Mouse (Mus musculus) ovary, postnatal 36 days (tissue): ENCODE results near the gene Syngr3.
"Not testable (repeated sequence)": the region's sequence is repeated elsewhere in the genome, so short reads cannot be mapped to it uniquely, and the experiment has no call there.

ENCODE experiments used
- DNase-seq: peaks from one replicate; pipeline ENCODE4 v3.0.0; 2022; ENCODE audit warnings: low spot score, mixed read lengths

The Syngr3 gene

DNA sequence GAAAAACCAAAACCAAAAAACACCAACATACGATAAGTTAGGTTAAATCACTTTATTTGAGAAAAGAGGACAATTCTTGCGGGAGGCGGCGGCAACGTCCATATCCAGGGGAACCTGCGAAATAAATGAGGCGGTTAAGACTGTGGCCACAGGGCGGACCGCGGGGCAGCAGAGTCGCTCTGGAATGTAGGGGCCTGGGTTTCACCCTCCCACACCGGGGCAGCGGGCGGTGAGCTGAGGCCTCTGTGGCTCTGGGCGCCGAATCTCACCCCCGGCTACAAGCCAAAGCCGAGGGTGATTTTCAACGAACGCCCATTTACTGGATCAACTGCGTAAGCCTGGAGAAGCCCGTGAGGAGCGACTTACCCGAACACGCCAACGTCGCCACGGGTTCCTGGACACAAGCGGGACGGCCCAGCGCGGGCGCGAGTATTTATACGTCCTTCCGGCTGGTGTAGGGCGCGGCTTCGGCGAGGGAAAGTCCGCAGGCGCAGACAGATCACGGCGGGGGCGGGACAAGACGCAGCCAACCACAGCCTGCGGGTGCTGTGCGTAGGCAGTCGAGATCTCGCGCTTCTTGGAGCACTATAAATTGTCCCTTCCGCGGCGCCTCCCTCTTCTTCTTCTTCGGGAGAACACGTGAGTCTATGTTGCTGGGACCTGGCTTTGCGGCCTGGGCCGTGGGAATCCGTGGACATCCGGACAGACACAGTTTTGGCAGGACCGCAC is 29.9 kb upstream of the Syngr3 start:
- DNase-seq, result peak; percentile 97

GRCm38 (mm10) chr17:24718938-24719337 is 29.2 kb upstream of the Syngr3 start:
- not testable (repeated sequence) for DNase-seq

DNA sequence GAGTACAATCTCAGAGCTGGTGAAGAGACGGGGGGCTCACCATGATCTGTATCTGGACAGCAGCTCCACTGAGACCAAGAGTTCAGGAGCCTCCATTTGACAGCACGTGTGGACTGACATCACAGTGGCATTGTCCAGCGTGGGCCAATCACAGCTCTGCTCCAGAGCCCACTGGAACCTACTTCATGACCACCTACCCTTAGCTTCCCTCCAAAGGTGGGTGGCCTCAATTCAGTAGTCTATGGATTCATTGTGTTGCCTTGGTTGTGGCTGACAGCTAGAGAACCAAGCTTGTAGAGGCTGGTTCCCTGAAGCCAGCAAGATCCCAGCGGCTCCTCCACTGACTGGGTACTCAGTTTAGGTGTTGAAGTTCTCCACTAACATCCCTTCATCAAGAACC is 28.2 kb upstream of the Syngr3 start, which contains the start of the genes Rnf151 and Rps2:
TSS of gene Rnf151 (minus strand) at position 121 of the 400 bp plus-strand sequence.
TSS of gene Rps2 (plus strand) at position 174 of the 400 bp plus-strand sequence.
- no peak for DNase-seq

GRCm38 (mm10) chr17:24716166-24716682 is 26.5 kb upstream of the Syngr3 start:
- DNase-seq, result no peak

GRCm38 (mm10) chr17:24715556-24715955 is 25.8 kb upstream of the Syngr3 start:
- no peak for DNase-seq

DNA sequence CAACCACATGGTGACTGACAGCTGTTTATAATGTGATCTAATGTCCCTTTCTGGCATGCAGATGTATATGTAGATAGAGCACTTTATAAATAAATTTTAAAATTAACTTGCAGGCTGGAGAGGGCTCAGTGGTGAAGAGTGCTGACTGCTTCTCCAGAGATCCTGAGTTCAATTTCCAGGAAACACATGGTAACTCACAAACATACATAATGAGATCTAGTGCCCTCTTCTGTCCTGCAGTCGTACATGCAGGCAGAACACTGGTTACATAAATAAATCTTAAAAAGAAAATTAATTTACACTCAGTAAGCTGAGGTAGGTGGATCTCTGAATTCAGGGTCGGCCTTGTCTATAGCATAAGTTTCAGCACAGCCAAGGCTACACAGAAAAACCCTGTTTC is 18.9 kb upstream of the Syngr3 start:
- no peak for DNase-seq

DNA sequence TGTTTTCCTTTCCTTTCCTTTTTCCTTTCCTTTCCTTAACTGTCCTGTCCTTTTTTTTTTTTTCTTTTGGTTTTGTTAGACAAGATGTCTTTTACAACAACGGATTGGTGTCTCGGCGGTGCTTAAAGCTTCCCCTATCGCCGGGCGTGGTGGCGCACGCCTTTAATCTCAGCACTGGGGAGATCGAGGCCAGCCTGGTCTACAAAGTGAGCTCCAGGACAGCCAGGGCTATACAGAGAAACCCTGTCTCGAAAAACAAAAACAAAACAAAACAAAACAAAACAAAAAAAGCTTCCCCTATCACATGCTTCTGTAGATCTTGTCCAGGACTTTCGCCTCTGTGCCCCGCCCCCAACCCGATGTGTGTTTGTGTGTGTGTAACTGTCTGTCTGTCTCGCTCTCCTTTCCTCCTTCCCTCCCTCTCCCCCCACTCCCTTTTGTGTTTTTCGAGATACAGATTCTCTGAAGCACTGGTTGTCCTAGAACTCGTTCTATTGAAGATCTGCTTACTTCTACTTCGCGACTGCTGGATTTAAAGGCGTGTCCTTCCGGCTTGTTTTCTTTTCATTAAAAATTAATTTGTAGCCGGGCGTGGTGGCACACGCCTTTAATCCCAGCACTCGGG is 18.2 kb upstream of the Syngr3 start:
- no peak for DNase-seq

DNA sequence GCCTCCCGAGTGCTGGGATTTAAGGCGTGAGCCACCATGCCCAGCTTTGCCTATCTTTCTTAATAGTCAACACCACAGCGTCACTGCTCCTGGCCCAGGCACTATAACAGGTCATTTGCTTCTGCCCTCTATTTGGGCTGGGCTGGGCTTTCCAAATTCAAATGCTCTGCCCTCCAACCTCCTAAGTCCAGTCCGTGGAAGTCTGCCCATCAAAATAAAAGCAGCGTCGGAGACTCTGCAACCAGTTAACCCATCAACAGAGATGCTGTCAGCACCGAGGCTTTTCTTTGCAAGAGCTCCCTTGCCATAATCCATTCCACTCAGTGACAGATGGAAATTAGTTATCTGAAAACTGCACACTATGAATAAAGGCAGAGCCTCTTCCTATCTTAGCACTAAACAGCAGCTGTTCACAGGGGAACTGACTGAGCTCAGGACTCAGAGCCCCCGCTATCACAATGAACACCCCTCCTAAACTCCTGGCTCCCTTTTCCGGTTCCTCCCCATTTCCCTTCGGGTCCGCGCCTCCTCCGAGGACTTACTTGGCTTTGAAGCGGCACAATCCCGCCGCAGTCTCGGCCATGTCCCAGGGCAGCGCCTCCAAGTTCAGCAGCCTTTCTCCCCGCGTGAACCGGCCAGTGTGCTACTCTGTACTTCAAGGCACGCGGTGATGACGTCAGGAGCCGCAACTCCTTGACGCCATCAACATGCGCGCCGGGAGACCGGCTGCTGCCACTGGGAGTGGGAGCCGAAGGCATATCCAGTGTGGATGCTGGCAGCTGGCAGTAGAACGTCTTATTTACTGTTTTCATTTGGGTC is 17.4 kb upstream of the Syngr3 start, which contains the start of gene Tbl3:
TSS of gene Tbl3 (minus strand) at position 679 of the 819 bp plus-strand sequence.
- DNase-seq, result peak; percentile 90

- DNase-seq, result no peak
Measured at GRCm38 (mm10) chr17:24705821-24706220, 16.1 kb upstream of the Syngr3 start.

GRCm38 (mm10) chr17:24701251-24701650 is 11.5 kb upstream of the Syngr3 start:
- DNase-seq, result no peak

GRCm38 (mm10) chr17:24699473-24699872 is 9.7 kb upstream of the Syngr3 start:
- no peak for DNase-seq

DNA sequence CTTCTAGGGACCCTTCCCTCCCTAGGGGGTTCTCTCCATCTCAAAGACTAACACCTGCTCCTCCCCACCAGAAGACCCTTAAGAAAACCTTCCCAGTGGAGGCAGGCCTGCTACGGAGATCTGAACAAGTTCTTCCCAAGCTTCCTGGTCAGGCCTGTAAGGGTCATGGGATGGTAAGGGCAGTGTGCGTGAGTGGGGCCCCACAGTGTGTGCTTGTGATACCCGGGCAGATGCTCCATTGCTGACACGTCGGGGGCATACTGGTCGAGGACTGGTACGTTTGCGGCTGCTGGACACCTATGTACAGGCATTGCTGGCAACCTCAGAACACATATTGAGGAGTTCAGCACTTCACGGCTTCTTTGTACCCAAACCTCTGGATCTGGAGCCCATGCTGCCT is 9.0 kb upstream of the Syngr3 start:
- no peak for DNase-seq

DNA sequence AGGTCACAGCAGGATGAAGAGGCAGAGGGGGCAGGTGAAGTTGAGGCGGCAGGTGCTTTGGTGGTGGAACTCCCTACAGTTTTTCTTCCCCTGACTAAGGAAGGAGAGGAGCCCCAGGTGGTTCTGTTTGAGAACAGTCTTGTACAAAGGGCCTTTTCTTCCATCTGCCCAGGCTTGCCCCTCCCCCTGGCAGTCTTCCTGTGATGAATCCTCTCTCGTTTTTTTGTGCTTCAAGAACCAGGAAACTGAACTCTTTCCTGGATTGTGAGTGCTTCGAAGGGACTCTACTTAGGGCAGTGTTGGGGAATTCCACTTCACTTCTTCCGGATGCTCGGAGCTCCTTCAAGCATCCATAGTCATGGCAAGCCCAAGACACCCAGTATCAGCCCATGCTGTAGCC is 8.2 kb upstream of the Syngr3 start:
- DNase-seq, result no peak

DNA sequence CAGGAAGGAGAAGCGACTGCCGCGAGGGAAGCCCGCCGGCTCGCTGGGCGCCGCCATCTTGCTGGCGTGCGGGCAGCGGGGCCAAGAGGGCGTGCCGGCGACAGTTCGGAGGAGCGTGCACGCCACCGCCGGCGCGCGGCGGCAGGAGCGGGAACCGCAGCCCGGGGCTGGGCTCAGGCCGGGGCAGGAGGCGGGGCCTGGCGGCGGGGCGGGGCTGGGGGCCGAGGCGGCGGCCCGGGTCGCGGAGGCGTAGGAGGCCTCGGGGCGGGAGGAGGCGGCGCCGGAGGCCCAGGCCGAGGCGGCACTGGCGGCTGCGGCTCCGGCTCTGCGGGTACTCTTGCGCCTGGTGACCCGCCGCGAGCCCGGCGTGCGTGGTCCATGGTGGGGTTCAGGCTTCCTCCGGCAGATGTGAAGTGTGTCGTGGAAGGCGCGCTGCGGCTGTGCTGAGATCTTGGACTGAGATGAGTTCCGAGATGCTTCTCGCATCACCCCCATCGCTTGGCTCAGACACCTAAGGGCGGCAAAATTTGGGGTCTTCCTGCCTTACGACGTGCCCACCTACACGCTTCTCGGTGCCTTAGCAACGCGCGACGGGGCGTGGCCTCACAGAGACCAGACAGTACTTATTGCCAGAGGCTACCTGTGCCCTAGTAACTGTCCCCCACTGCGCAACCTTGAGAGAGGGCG is 6.4 kb upstream of the Syngr3 start, which contains the start of the genes Gfer and Noxo1:
TSS of gene Gfer (minus strand) at position 146 of the 687 bp plus-strand sequence.
TSS of gene Noxo1 (plus strand) at position 224 of the 687 bp plus-strand sequence.
- DNase-seq, result peak; percentile 93

DNA sequence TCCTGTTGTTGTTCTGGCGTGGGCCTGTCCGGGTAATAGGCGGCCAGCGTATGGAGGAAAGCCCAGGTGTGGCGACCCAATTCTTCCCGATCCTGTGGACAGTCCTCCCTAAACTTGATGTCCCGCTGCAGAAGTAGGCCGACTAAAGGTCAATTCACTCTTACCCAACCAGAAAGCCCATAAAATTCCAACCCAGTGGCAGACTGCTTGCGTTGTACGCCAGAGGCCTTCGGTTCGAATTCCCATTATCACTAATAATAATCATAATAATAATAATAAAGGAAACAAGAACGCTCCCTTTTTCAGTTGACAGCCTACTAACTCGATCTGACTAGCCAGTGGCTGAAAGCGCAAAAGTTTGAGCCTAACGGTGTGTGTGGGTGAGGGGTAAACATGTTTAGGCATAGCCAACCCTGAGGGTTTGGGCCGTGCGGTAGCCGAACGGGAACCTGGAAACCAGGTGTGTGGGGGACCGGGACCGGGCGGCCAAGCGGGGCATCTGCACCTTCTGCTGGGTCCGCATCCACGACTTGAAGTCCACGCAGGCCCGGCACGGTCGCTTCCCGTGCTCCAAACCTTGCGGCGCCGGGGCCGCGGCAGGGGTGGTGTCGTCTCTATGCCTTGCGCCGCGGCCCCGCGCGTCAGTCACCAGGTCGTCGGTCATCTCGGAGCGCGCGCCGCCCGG is 5.7 kb upstream of the Syngr3 start:
- no peak for DNase-seq

DNA sequence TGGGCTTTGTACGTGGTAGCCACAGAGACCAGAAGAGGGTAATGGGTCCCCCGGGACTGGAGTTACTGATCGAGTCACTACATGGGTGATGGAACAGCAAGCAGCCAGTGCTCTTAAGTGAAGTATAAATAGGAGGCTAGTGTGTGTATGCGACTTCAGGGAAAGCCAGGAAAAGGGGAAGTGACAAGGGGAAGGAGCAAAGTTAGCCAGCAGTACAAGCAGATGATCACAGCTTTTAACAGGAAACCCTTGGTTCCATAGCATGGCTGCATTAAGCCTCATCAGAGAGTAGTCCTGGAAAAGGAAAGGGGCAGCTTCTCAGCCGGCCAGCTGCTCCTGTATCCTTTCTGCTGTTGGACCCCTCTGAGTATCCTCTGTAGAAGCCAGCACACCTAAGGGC is 2.6 kb upstream of the Syngr3 start:
- no peak for DNase-seq

GRCm38 (mm10) chr17:24687599-24687998 is 2.2 kb downstream of the Syngr3 start:
- no peak for DNase-seq

DNA sequence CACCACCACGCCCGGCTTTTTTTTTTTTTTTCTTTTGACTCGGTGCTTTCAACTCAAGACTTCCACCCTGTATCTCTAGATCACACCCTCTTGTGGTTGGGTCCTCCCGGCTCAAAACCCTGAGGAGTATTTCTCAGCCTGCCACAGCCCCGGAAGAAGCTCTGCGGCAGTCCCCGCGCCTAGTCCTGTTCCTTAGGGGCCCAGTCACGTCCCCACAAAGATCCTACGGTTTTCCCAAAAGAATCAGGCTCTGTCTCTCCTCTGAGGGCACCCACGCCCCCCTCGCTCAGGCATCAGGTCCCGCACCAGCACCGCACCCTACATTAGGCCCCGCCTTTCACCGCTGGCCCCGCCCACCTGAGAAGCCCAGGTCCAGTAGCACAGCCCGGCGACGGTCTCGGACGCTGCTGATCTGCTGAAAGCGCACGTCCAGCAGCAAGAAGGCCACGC is 2.6 kb downstream of the Syngr3 start:
- peak; percentile 63 for DNase-seq

- DNase-seq, result no peak
Measured at GRCm38 (mm10) chr17:24686514-24686913, 3.2 kb downstream of the Syngr3 start.

DNA sequence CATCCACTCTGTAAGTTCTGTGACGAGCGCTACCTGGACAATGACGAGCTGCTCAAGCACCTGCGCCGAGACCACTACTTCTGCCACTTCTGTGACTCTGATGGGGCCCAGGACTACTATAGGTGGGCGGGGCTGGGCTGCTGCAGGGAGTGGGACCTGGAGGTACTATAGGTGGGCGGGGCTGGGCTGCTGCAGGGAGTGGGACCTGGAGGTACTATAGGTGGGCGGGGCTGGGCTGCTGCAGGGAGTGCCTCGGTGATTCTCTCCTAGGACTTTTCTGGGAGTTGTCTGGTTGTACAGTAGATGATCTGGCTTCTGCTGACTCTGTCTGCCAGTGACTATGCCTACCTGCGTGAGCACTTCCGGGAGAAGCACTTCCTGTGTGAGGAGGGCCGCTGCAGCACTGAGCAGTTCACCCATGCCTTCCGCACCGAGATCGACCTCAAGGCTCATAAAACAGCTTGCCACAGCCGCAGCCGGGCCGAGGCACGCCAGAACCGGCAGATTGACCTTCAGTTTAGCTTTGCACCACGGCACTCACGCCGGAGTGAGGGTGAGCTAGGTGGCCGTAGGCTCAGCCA is 12.2 kb downstream of the Syngr3 start:
- no peak for DNase-seq

GRCm38 (mm10) chr17:24676877-24677276 is 12.9 kb downstream of the Syngr3 start:
- no peak for DNase-seq
